Mouse (Mus musculus) intestine, embryonic 14.5 days (tissue): ENCODE results near the gene H2afy2. TPM values are rescaled to one million over a fixed set of nuclear protein-coding genes. Genes with fewer than 3 reads are reported as not detected.

Experiments used
- ATAC-seq: fragments of 200-750 bp; cut with Nextera tagmentation; replicated peaks from 2 replicates; pipeline ENCODE4 v1.8.0; 2017; ENCODE audit warnings: low read depth, moderate number of reproducible peaks, moderate TSS enrichment, moderate library complexity; ENCODE audit not compliant: low FRiP score, low TSS enrichment
- DNase-seq: peaks from one replicate; pipeline ENCODE4 v3.0.0-alpha.2; 2018; ENCODE audit warnings: low spot score
- H3K27ac ChIP-seq: fragments of 300-500 bp; sonication (generic); 2 replicates; pipeline ENCODE4 v1.5.1; 2014; ENCODE audit warnings: low read depth, mild to moderate bottlenecking, control low read depth
- H3K27me3 ChIP-seq: fragments of 300-500 bp; sonication (generic); replicated peaks from 2 replicates; pipeline ENCODE4 v1.6.1; 2014; ENCODE audit warnings: low read length, control low read depth; ENCODE audit not compliant: control insufficient read depth, insufficient read depth
- H3K36me3 ChIP-seq: fragments of 300-500 bp; sonication (generic); 2 replicates; pipeline ENCODE4 v1.6.1; 2014; ENCODE audit warnings: low read length, control low read depth; ENCODE audit not compliant: control insufficient read depth, insufficient read depth
- H3K4me1 ChIP-seq: fragments of 300-500 bp; sonication (generic); replicated peaks from 2 replicates; pipeline ENCODE4 v1.6.1; 2014; ENCODE audit warnings: low read length, control low read depth, mixed read lengths; ENCODE audit not compliant: control insufficient read depth, insufficient read depth
- H3K4me2 ChIP-seq: fragments of 300-500 bp; sonication (generic); 2 replicates; pipeline ENCODE4 v1.6.1; 2014; ENCODE audit warnings: low read length
- H3K4me3 ChIP-seq: fragments of 300-500 bp; sonication (generic); 2 replicates; pipeline ENCODE4 v1.5.1; 2014; ENCODE audit warnings: low read depth, low read length, control low read depth, mixed read lengths
- H3K9ac ChIP-seq: fragments of 300-500 bp; sonication (generic); 2 replicates; pipeline ENCODE4 v1.6.1; 2014; ENCODE audit warnings: mild to moderate bottlenecking, low read length
- H3K9me3 ChIP-seq: fragments of 300-500 bp; sonication (generic); 2 replicates; pipeline ENCODE4 v1.6.1; 2016; ENCODE audit warnings: low read length, control low read depth; ENCODE audit not compliant: control insufficient read depth
- WGBS: fragments of 180-500 bp; shearing (Covaris S2); extraction: QIAGEN DNeasy Blood & Tissue Kit; methylation state at CpG from one replicate; pipeline ENCODE4 v1.1.7; 2014; 5-methylcytosine and 5-hydroxymethylcytosine counted together
- polyA plus RNA-seq: library from polyadenylated mRNA; unstranded; fragments of >200 nt; fragmentation: Nextera tagmentation; extraction: Ambion mirVana; gene quantifications from 2 replicates; pipeline ENCODE4 v1.2.1, GENCODE M21; 2014

H2afy2 gene
- polyA plus RNA-seq, 1 experiment from 2014 or later: 104 TPM

DNA sequence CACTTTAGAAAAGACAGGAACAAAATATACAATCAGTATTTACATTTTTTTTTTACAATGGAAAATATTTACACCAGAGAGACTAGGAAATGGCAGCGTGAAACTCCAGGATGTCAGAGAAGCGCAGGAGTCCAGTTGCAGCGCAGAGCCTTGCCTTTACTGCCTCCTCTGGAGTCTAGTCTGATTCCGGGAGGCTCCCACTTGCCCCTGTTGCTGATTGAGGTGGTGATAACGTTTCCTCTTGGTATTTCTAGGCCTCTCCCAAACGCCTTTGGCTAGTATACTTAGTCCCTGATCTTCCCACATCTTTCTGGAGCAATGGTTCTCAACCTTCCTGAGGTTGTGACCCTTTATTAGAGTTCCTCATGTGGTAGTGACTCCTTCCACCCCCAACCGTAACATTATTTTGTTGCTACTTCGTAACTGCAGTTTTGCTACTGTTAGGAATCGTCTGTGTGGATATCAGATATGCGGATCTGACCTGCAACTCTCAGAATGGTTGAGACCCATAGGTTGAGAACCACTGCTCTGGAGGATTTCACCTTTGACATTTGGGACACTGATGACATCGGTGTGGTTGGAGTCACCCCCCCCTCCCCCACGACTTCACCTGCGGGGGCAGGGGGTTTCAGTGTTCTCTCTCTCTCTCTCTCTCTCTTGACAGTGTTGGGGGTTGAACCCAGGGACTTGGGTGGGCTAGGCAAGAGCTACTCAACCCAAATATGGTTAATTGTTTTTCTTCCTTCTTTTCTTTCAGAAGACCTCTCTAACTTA is 42.2 kb upstream of the H2afy2 start:
- Histone ChIP-seq H3K27me3 (no peaks in the 10 kb centered on the region), H3K9me3 (no peaks in the 10 kb centered on the region), H3K4me2 (no peak overlapping the region), H3K4me3 (no peak overlapping the region), H3K9ac (no peak overlapping the region), H3K36me3 (no peaks in the 10 kb centered on the region), H3K4me1 (peaks cover 21% of the 10 kb centered on the region), H3K27ac (no peak overlapping the region)
- DNase-seq (no peak), ATAC-seq (no peak)
- WGBS: 65% methylated on average over 13 of the region's 13 CpGs

DNA sequence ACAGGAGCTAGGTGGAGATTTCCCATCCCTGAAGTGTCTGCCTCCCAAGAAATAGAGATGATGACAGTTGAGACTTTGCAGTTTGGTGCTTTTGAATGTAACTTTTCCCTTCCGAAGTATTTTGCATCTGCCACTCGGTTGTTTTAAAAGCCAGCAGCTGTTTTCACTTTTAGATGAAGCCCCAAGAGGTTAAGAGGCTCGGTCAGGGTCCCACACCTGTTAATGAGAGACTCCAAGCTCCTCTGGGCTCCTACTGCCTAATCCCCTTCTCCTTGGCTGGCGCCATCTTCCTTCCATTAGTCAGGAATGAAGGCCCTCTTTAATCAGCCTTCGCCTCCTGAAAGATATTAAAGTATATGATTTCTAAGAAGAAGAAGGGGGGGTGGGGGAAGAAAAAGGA is 41.6 kb upstream of the H2afy2 start:
- Histone ChIP-seq H3K27me3 (no peaks in the 10 kb centered on the region), H3K36me3 (no peaks in the 10 kb centered on the region), H3K4me1 (peaks cover 21% of the 10 kb centered on the region), H3K9ac (no peak overlapping the region), H3K27ac (no peak overlapping the region), H3K9me3 (no peaks in the 10 kb centered on the region), H3K4me3 (no peak overlapping the region), H3K4me2 (no peak overlapping the region)
- ATAC-seq (no peak), DNase-seq (no peak)
- WGBS: 49% methylated on average over 5 of the region's 5 CpGs

DNA sequence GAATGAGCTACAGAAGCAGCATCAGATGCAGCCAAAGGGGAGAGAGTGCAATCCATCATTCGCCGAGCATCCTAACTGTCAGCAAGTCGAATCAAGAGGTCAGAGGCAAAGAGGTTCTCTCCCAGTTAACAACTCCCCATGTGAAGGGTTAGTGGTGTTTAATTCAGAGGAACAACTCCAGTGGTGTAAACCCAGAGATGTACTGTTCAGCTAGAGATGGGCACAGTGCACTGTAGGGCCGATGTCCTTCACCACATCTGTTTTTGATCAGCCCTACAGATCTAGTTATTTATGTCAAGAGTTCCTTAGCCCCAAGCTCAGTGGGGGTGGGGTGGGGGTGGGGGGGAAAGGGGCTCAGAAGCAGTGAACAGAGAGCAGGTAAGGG is 39.8 kb upstream of the H2afy2 start:
- Histone ChIP-seq H3K9ac (no peak overlapping the region), H3K27ac (no peak overlapping the region), H3K36me3 (no peaks in the 10 kb centered on the region), H3K4me1 (peaks cover 21% of the 10 kb centered on the region), H3K27me3 (no peaks in the 10 kb centered on the region), H3K9me3 (no peaks in the 10 kb centered on the region), H3K4me3 (no peak overlapping the region), H3K4me2 (no peak overlapping the region)
- ATAC-seq: no peak
- DNase-seq: no peak
- WGBS: 33% methylated on average over 4 of the region's 4 CpGs

DNA sequence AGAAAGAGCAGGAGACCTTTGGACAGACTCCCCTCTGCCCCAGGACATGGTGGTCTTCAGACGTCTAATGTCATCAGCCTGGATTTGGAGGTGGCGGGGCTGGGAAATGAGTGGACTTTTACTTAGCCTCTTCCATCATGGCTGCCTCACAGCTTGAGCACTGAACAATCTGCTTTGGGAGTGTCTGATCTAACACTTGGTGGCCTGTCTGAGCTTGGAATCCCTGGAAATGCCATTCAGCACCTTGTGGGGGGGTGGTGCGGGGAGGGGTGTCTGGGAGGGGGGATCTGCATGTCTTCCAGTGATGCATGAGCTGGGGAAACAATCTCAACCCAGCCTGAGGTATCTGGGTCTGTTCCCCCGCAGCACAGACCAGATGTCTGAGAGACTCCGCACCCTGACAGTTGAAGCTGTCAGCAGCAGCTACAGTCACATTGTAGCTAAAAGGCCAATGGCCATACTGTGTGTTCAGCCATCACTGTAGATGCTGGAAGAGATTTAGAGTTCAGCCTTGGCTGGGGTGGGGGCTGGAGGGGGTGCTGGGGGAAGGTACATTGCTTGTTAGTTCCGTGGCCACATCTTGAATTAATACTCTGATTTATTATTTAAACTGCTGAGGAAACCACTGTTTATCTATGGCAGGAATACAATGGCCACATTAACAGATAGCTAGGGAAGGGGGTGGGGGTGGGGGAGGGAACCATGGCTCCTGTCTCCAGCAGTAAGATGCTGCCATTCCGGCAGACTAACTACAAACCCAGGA is 39.2 kb upstream of the H2afy2 start:
- H3K27me3 ChIP-seq: no peaks in the 10 kb centered on the region
- H3K36me3 ChIP-seq: no peaks in the 10 kb centered on the region
- H3K4me2 ChIP-seq: no peak overlapping the region
- DNase-seq (no peak), ATAC-seq (no peak)
- no peak overlapping the region for H3K27ac ChIP-seq
- WGBS: 36% methylated on average over 7 of the region's 7 CpGs
- peaks cover 21% of the 10 kb centered on the region for H3K4me1 ChIP-seq
- no peaks in the 10 kb centered on the region for H3K9me3 ChIP-seq
- no peak overlapping the region for H3K4me3 ChIP-seq
- H3K9ac ChIP-seq: no peak overlapping the region

DNA sequence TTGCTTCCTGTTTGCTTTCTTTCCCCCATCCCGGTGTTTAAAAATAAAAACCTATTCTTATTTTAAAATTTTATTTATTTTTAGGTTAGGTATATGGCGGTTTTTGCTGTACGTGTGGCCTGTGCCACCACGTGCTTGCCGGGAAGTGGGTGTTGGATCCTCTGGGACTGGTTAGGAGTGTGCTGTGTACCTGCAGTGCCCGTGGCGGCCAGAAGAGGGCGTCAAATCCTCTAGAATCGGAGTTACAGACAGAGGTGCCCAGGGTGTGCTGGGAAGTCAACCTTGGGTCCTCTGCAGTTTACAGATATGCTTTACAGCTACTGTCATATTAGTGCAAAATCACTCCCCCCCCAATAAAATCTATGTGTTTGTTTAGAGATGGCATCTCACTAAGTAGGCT is 36.1 kb upstream of the H2afy2 start:
- H3K9ac ChIP-seq: no peak overlapping the region
- H3K4me1 ChIP-seq: peaks cover 6% of the 10 kb centered on the region
- no peak overlapping the region for H3K4me3 ChIP-seq
- H3K27ac ChIP-seq: no peak overlapping the region
- no peaks in the 10 kb centered on the region for H3K36me3 ChIP-seq
- DNase-seq (no peak), ATAC-seq (no peak)
- H3K4me2 ChIP-seq: no peak overlapping the region
- no peaks in the 10 kb centered on the region for H3K9me3 ChIP-seq
- no peaks in the 10 kb centered on the region for H3K27me3 ChIP-seq
- WGBS: 51% methylated on average over 9 of the region's 9 CpGs

DNA sequence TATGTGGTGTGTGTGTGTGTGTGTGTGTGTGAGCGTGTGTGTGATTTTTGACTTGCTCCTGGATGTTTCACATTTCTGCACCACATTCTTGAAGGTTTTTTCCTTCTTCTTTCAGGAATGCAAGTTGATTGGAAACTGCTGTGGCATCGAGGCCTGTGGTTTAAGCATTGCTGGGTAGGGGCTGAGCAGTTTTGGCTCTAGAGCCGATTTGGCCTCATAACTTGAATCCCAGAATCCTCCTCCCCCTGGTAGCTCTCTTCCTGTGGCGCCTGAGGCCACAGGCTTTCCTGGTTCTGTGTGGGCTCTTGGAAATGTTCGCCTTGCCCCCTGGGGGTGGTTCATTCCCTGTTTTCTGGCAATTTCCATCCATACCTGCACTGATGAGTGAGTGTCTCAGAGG is 28.0 kb upstream of the H2afy2 start:
- ATAC-seq: no peak
- Histone ChIP-seq H3K27me3 (no peaks in the 10 kb centered on the region), H3K4me3 (no peak overlapping the region), H3K9me3 (no peaks in the 10 kb centered on the region), H3K4me2 (no peak overlapping the region), H3K36me3 (no peaks in the 10 kb centered on the region), H3K27ac (no peak overlapping the region), H3K4me1 (no peaks in the 10 kb centered on the region), H3K9ac (no peak overlapping the region)
- WGBS: 50% methylated on average over 5 of the region's 5 CpGs
- DNase-seq: no peak

DNA sequence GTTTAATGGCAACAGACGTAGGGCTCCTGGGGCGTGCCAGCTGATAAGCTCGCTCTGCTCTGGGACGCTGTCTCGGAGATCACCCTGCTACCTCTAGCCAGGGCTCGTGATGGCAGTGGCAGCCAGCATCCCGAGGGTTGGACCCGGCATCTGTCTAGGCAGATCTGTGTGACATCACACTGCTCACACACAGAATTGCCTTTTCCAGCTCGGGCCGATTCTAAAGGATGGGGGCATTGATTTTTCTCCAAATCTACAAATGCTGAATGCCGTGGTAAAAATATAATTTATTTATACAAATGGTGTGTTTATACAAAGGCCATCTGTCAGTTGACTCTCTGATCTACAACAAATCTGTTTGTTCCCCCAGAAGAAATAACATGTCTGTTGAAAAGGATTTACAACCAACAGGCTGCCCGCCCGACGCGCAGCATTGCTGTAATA is 14.2 kb upstream of the H2afy2 start:
- ATAC-seq (no peak), DNase-seq (no peak)
- H3K27ac ChIP-seq: no peak overlapping the region
- 35% methylated on average over 15 of the region's 15 CpGs for WGBS
- no peaks in the 10 kb centered on the region for H3K36me3 ChIP-seq
- no peaks in the 10 kb centered on the region for H3K27me3 ChIP-seq
- no peak overlapping the region for H3K4me2 ChIP-seq
- H3K4me3 ChIP-seq: no peak overlapping the region
- H3K9ac ChIP-seq: no peak overlapping the region
- no peaks in the 10 kb centered on the region; the same call in 1 of the 2 replicates for H3K4me1 ChIP-seq
- peaks cover 5% of the 10 kb centered on the region; the same call in 1 of the 2 replicates for H3K9me3 ChIP-seq

DNA sequence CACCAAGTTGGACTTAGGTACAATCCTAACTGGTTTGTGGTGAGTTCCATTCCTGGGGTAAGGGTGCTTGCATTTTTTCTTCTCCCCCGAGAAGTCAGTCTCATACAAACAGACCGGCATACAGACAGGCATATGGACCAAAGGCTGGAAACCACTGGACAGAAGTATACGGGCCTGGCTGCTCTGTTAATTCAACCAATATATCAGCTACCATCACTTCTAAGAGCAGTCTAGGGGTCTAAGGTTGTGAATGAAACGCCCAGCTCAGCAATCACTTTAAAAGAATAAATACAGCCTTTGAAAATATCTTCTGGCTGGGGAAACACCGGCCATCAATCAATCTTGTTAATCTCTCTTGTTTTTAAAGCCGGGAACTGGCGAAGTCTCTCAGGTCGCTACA is 11.5 kb upstream of the H2afy2 start:
- no peaks in the 10 kb centered on the region for H3K27me3 ChIP-seq
- H3K4me3 ChIP-seq: no peak overlapping the region
- H3K4me2 ChIP-seq: no peak overlapping the region
- H3K36me3 ChIP-seq: no peaks in the 10 kb centered on the region
- peaks cover 2% of the 10 kb centered on the region; the same call in 1 of the 2 replicates for H3K9me3 ChIP-seq
- H3K27ac ChIP-seq: no peak overlapping the region
- 17% methylated on average over 8 of the region's 8 CpGs for WGBS
- no peak overlapping the region for H3K9ac ChIP-seq
- H3K4me1 ChIP-seq: no peaks in the 10 kb centered on the region; the same call in 1 of the 2 replicates
- ATAC-seq (no peak), DNase-seq (no peak)
